Mouse (Mus musculus): ENCODE measurements at regions not wholly inside any gene's neighbourhood (a gene's known extent, or its start where the extent isn't known, plus 50 kb on each side); places are given as distances from the start of the nearest gene placed in this dataset.

GRCm38 (mm10) chr15:59142481-59142880 is 253.4 kb downstream of the Gm49356 start:
- TF ChIP-seq CTCF (IDR thresholded peaks at IDR 0.05; ENCODE audit: low read depth) (no peak), EP300 (IDR thresholded peaks at IDR 0.05; ENCODE audit: low read depth) (no peak)
